Mouse (Mus musculus) layer of hippocampus, postnatal 10 days (tissue): Measurements from ENCODE around the gene Npl. TPM values are rescaled to one million over a fixed set of nuclear protein-coding genes. Genes with fewer than 3 reads are reported as not detected.

Experiments used
- DNase-seq, 2 experiments: peaks; one replicate each; pipeline ENCODE4 v3.0.0; 2021; ENCODE audit warnings: low spot score in 2 of 2
- long read RNA-seq: library from polyadenylated mRNA; stranded (forward); transcript quantifications from one replicate; pipeline ENCODE4 v2.0.0, GENCODE M21; 2023
- total RNA-seq, 2 experiments: library from RNA; stranded (reverse); gene quantifications; 2 replicates each; pipeline ENCODE4 v1.2.3; 2021

Npl gene
- total RNA-seq, result 1 to 10 TPM; 6.6 TPM
- long read RNA-seq, transcript Npl-201 (12 exons, 1,735 nt), result major isoform, 6 of 9 reads
- long read RNA-seq, partial matches to known transcripts, result 2 of 9 reads
- long read RNA-seq, other reads (novel, unspliced or antisense), result 1 of 9 reads

GRCm38 (mm10) chr1:153549536-153550199 lies at the start of gene Npl:
TSS of gene Npl (minus strand) at chr1:153550045.
- DNase-seq, result peak; percentile 73 to 81

GRCm38 (mm10) chr1:153599302-153600045 lies 49.6 kb upstream of the Npl start:
- DNase-seq, result no peak

- peak; percentile 15 to 22 for DNase-seq
Measured at GRCm38 (mm10) chr1:153598773-153599172, 48.9 kb upstream of the Npl start.

- DNase-seq, result no peak
Measured at GRCm38 (mm10) chr1:153593678-153594077, 43.8 kb upstream of the Npl start.

- no peak for DNase-seq
Measured at GRCm38 (mm10) chr1:153590176-153590734, 40.4 kb upstream of the Npl start.

- peak; percentile 22 to 35 for DNase-seq
Measured at GRCm38 (mm10) chr1:153587956-153588355, 38.1 kb upstream of the Npl start.

- DNase-seq, result no peak
Measured at GRCm38 (mm10) chr1:153586826-153587225, 37.0 kb upstream of the Npl start.

- no peak for DNase-seq
Measured at GRCm38 (mm10) chr1:153585752-153586151, 35.9 kb upstream of the Npl start.

- no peak for DNase-seq
Measured at GRCm38 (mm10) chr1:153583189-153583588, 33.3 kb upstream of the Npl start.

GRCm38 (mm10) chr1:153574730-153575129 lies 24.9 kb upstream of the Npl start:
- no peak for DNase-seq

GRCm38 (mm10) chr1:153572271-153573043 lies 22.6 kb upstream of the Npl start:
- DNase-seq, result no peak

- DNase-seq, result no peak
Measured at GRCm38 (mm10) chr1:153565701-153566100, 15.9 kb upstream of the Npl start.

- no peak for DNase-seq
Measured at GRCm38 (mm10) chr1:153564701-153565100, 14.9 kb upstream of the Npl start.

- DNase-seq, result no peak
Measured at GRCm38 (mm10) chr1:153563675-153564074, 13.8 kb upstream of the Npl start.

- no peak for DNase-seq
Measured at GRCm38 (mm10) chr1:153560805-153561204, 11.0 kb upstream of the Npl start.

GRCm38 (mm10) chr1:153559701-153560100 lies 9.9 kb upstream of the Npl start:
- DNase-seq, result no peak

- peak; percentile 74 to 77 for DNase-seq
Measured at GRCm38 (mm10) chr1:153559126-153559647, 9.3 kb upstream of the Npl start.

GRCm38 (mm10) chr1:153556896-153557295 lies 7.1 kb upstream of the Npl start:
- peak; percentile 44 to 58 for DNase-seq

GRCm38 (mm10) chr1:153556202-153556601 lies 6.4 kb upstream of the Npl start:
- DNase-seq, result no peak

GRCm38 (mm10) chr1:153550814-153551213 lies 969 bp upstream of the Npl start:
- peak; percentile 71 to 73 for DNase-seq

- no peak for DNase-seq
Measured at GRCm38 (mm10) chr1:153547555-153547954, 2.3 kb downstream of the Npl start.
